Mouse (Mus musculus) urinary bladder, adult 18-20 months (tissue): Measurements from ENCODE around the gene Cnnm3.

Experiments used
- DNase-seq, 2 experiments: peaks; one replicate each; pipeline ENCODE4 v3.0.0; 2022; ENCODE audit warnings: low spot score in 2 of 2, mixed read lengths in 2 of 2

The Cnnm3 gene

DNA sequence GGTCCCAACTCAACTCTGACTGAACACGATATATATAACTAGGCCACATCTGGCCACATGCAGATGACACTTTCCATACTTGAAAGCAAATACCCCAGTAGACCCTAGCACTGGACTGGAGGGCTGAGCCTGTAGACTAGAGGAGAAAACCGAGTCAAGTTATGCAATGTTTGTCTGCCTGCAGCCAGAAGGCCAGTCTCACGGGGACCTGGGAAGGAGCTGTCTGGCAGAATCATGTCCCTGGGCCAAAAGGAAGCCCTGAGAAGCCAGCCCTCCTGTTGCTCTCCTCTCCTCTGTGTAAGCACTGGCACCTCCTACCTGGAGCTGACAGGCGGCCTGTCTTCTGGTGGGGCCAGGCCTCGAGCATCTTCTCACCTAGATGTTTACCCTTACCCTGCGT lies 63.7 kb downstream of the Cnnm3 start:
- DNase-seq: no peak

DNA sequence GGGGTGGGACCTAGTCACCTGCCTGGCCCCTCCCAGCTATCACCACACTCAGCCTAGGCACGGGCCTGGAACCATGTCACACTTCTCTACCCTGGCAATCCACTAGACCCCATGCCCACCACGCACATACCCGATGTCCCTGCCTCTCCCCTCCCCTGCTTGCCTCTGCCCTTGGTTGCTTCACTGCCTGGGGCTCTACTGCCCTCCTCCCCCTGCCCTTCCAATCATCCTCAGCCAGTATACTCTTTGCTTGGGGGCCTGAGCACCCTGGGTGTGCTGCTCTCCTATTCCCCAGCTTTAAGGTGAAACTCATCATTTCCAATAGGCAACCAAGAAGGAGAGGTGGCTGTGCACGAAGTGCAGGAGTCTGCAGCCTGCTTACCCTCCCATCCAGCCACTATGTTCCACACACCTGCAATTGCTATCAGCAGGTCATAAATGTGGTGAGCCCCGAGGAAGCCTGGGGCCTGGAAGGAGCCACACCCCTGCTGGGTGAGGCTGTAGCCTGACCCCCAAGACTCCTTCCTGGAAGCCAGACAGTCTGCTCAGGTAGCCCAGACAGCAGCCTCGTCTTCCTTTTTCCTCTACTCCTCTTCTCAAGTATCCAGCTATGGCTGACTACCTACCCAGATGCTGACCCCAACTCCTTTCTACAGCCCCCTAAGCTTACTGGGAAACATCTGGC lies 65.5 kb downstream of the Cnnm3 start:
- no peak for DNase-seq
